Mouse (Mus musculus) cerebral cortex, adult 2 months (tissue): Measurements from ENCODE around the gene Trim67.

Experiments used
- WGBS: fragments of 180-500 bp; shearing (Covaris S2); methylation state at CpG from one replicate; pipeline ENCODE4 v1.1.7; 2018; 5-methylcytosine and 5-hydroxymethylcytosine counted together

Gene Trim67

GRCm38 (mm10) chr8:124792708-124793107, at the start of gene Trim67:
Gene Trim67 (plus strand): TSS chr8:124793092.
- 1% methylated on average over 39 of the region's 39 CpGs for WGBS

- 82% methylated on average over 13 of the region's 13 CpGs for WGBS
Observed at GRCm38 (mm10) chr8:124746661-124747060, 46.2 kb upstream of the Trim67 start.

GRCm38 (mm10) chr8:124751191-124751590, 41.7 kb upstream of the Trim67 start:
- 2% methylated on average over 31 of the region's 31 CpGs for WGBS

GRCm38 (mm10) chr8:124751709-124752173, 41.2 kb upstream of the Trim67 start, which contains the start of gene Fam89a:
Gene Fam89a (minus strand): TSS chr8:124751832.
- WGBS, result 1% methylated on average over 41 of the region's 41 CpGs

GRCm38 (mm10) chr8:124752325-124752862, 40.5 kb upstream of the Trim67 start:
- 40% methylated on average over 21 of the region's 21 CpGs for WGBS

GRCm38 (mm10) chr8:124754101-124754791, 38.6 kb upstream of the Trim67 start:
- WGBS, result 52% methylated on average over 11 of the region's 11 CpGs

- WGBS, result 64% methylated on average over 4 of the region's 4 CpGs
Observed at GRCm38 (mm10) chr8:124754792-124755190, 38.1 kb upstream of the Trim67 start.

GRCm38 (mm10) chr8:124755481-124755880, 37.4 kb upstream of the Trim67 start:
- 92% methylated on average over 8 of the region's 8 CpGs for WGBS

- 85% methylated on average over 2 of the region's 2 CpGs for WGBS
Observed at GRCm38 (mm10) chr8:124756153-124756552, 36.7 kb upstream of the Trim67 start.

GRCm38 (mm10) chr8:124756601-124757000, 36.3 kb upstream of the Trim67 start:
- WGBS, result 66% methylated on average over 5 of the region's 5 CpGs

- WGBS, result 47% methylated on average over 3 of the region's 3 CpGs
Observed at GRCm38 (mm10) chr8:124758544-124758943, 34.3 kb upstream of the Trim67 start.

- 77% methylated on average over 7 of the region's 7 CpGs for WGBS
Observed at GRCm38 (mm10) chr8:124763061-124763460, 29.8 kb upstream of the Trim67 start.

- WGBS, result 68% methylated on average over 2 of the region's 2 CpGs
Observed at GRCm38 (mm10) chr8:124772389-124772788, 20.5 kb upstream of the Trim67 start.

- WGBS, result 22% methylated on average over 16 of the region's 16 CpGs
Observed at GRCm38 (mm10) chr8:124775695-124776094, 17.2 kb upstream of the Trim67 start.

- WGBS, result 15% methylated on average over 7 of the region's 7 CpGs
Observed at GRCm38 (mm10) chr8:124780236-124780635, 12.7 kb upstream of the Trim67 start.

GRCm38 (mm10) chr8:124782431-124782830, 10.5 kb upstream of the Trim67 start:
- WGBS, result 88% methylated on average over 3 of the region's 3 CpGs

GRCm38 (mm10) chr8:124783228-124783627, 9.7 kb upstream of the Trim67 start:
- WGBS, result 88% methylated on average over 15 of the region's 15 CpGs

- 51% methylated on average over 13 of the region's 13 CpGs for WGBS
Observed at GRCm38 (mm10) chr8:124784613-124785012, 8.3 kb upstream of the Trim67 start.

GRCm38 (mm10) chr8:124790676-124791075, 2.2 kb upstream of the Trim67 start:
- WGBS, result 80% methylated on average over 4 of the region's 4 CpGs

- WGBS, result 41% methylated on average over 4 of the region's 4 CpGs
Observed at GRCm38 (mm10) chr8:124791751-124792150, 1.1 kb upstream of the Trim67 start.

- WGBS, result 1% methylated on average over 32 of the region's 32 CpGs
Observed at GRCm38 (mm10) chr8:124792186-124792585, 706 bp upstream of the Trim67 start.

- WGBS, result 1% methylated on average over 48 of the region's 51 CpGs
Observed at GRCm38 (mm10) chr8:124793172-124793651, 320 bp downstream of the Trim67 start.
